Mouse (Mus musculus): ENCODE measurements around the gene Fbxo33. TPM values are rescaled to one million over a fixed set of nuclear protein-coding genes. Genes with fewer than 3 reads are reported as not detected.
A peak's percentile ranks its signal among the peaks of the same experiment; 100 is the strongest.
"Not testable (repeated sequence)": the region's sequence is repeated elsewhere in the genome, so short reads cannot be mapped to it uniquely, and the experiment has no call there.

The Fbxo33 gene
- 10 to 100 TPM; 55.9 to 61.1 TPM for total RNA-seq (2021)
- long read RNA-seq, experiment 1, transcript Fbxo33-201 (4 exons, 3,688 nt) = major isoform, 17 of 21 reads
- long read RNA-seq, experiment 1, partial matches to known transcripts = 0 of 21 reads
- long read RNA-seq, experiment 1, other reads (novel, unspliced or antisense) = 4 of 21 reads
- long read RNA-seq, experiment 2, transcript Fbxo33-201 (4 exons, 3,688 nt) = major isoform, 30 of 37 reads
- long read RNA-seq, experiment 2, partial matches to known transcripts = 3 of 37 reads
- long read RNA-seq, experiment 2, other reads (novel, unspliced or antisense) = 3 of 37 reads

- peak within 1 kb of the TSS; percentile 97 for H3K4me3 ChIP-seq
- peak; percentile 97 for DNase-seq (ENCODE audit: low spot score in 2 of 2)
- TF ChIP-seq CTCF (conservative IDR thresholded peaks at IDR 0.05) = peak; percentile 74
- H3K27ac ChIP-seq = peak within 1 kb of the TSS; percentile 99
Measured at GRCm38 (mm10) chr12:59219325-59220225, at the start of gene Fbxo33. Gene Fbxo33, minus strand, starts transcription at chr12:59219725.

GRCm38 (mm10) chr12:59265942-59266231 lies 46.4 kb upstream of the Fbxo33 start:
- no peak for DNase-seq (ENCODE audit: low spot score in 2 of 2)
- TF ChIP-seq CTCF (conservative IDR thresholded peaks at IDR 0.05) = no peak
- peak overlapping the region; percentile 88 for H3K27ac ChIP-seq
- peak overlapping the region; percentile 55 for H3K4me3 ChIP-seq

- DNase-seq (ENCODE audit: low spot score in 2 of 2) = peak; percentile 51 to 69
- H3K27ac ChIP-seq = peak overlapping the region; percentile 88
- TF ChIP-seq CTCF (conservative IDR thresholded peaks at IDR 0.05) = peak; percentile 82
Measured at GRCm38 (mm10) chr12:59265207-59265941, 45.8 kb upstream of the Fbxo33 start.

DNA sequence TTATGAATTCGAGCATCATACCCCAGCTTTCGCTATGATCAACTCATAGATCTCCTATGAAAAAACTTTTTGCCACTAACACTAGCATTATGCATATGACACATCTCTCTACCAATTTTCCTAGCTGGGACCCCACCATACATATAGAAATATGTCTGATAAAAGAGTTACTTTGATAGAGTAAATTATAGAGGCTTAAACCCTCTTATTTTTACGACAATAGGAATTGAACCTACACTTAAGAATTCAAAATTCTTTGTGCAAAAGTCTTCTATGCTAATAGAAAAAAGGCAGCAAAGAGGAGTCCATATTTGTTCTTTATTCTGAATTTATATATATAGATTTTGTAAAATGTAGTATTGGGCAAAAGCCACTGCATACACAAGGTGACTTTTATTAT lies 43.3 kb upstream of the Fbxo33 start:
- no peak for TF ChIP-seq CTCF (conservative IDR thresholded peaks at IDR 0.05)
- no peak overlapping the region for H3K27ac ChIP-seq
- no peak overlapping the region for H3K4me3 ChIP-seq
- DNase-seq (ENCODE audit: low spot score in 2 of 2) = no peak

More at GRCm38 (mm10) chr12:59265207-59265941, 45.8 kb upstream of the Fbxo33 start:
- H3K4me3 ChIP-seq = peak overlapping the region; percentile 55

- Histone ChIP-seq H3K27ac (peak overlapping the region; percentile 76), H3K4me3 (no peak overlapping the region)
- no peak for TF ChIP-seq CTCF (conservative IDR thresholded peaks at IDR 0.05)
- no peak for DNase-seq (ENCODE audit: low spot score in 2 of 2)
Measured at GRCm38 (mm10) chr12:59260798-59261197, 41.3 kb upstream of the Fbxo33 start.

GRCm38 (mm10) chr12:59260362-59260761 lies 40.8 kb upstream of the Fbxo33 start:
- no peak for TF ChIP-seq CTCF (conservative IDR thresholded peaks at IDR 0.05)
- Histone ChIP-seq H3K4me3 (no peak overlapping the region), H3K27ac (peak overlapping the region; percentile 76)
- DNase-seq (ENCODE audit: low spot score in 2 of 2) = peak; percentile 31 to 65

- no peak for DNase-seq (ENCODE audit: low spot score in 2 of 2)
- no peak for TF ChIP-seq CTCF (conservative IDR thresholded peaks at IDR 0.05)
- H3K27ac ChIP-seq = no peak overlapping the region
- H3K4me3 ChIP-seq = no peak overlapping the region
Measured at GRCm38 (mm10) chr12:59259015-59259414, 39.5 kb upstream of the Fbxo33 start.

- TF ChIP-seq CTCF (conservative IDR thresholded peaks at IDR 0.05) = no peak
- Histone ChIP-seq H3K4me3 (no peak overlapping the region), H3K27ac (no peak overlapping the region)
- DNase-seq (ENCODE audit: low spot score in 2 of 2) = no peak
Measured at GRCm38 (mm10) chr12:59250259-59250827, 30.8 kb upstream of the Fbxo33 start.

- no peak for TF ChIP-seq CTCF (conservative IDR thresholded peaks at IDR 0.05)
- no peak overlapping the region for H3K27ac ChIP-seq
- no peak overlapping the region for H3K4me3 ChIP-seq
- no peak for DNase-seq (ENCODE audit: low spot score in 2 of 2)
Measured at GRCm38 (mm10) chr12:59248969-59249368, 29.4 kb upstream of the Fbxo33 start.

GRCm38 (mm10) chr12:59241031-59241430 lies 21.5 kb upstream of the Fbxo33 start:
- not testable (repeated sequence) for H3K4me3 ChIP-seq; DNase-seq (ENCODE audit: low spot score in 2 of 2); H3K27ac ChIP-seq

DNA sequence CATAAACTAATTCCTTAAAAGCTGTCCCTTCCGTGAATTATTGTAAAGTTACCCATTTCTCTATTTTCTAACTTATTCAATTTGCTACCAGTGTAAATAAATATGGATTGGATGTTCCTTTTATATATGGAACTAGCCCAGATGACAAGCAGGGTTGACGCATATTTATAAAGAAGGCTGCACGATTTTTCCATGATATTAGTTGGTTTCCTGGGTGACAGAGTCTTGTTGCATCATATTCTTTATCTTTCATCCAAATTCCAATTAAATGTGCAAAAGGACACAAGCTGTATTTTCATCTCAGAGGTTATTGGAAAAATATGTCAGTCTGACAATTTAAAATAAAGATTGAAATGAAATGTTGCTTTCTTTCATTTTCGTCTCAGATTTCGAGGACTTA lies 18.9 kb upstream of the Fbxo33 start:
- H3K4me3 ChIP-seq = no peak overlapping the region
- peak overlapping the region; percentile 83 for H3K27ac ChIP-seq
- no peak for TF ChIP-seq CTCF (conservative IDR thresholded peaks at IDR 0.05)
- DNase-seq (ENCODE audit: low spot score in 2 of 2) = peak in 1 of 2 experiments; percentile 50

- Histone ChIP-seq H3K27ac (peak overlapping the region; percentile 78), H3K4me3 (no peak overlapping the region)
- no peak for TF ChIP-seq CTCF (conservative IDR thresholded peaks at IDR 0.05)
- peak; percentile 24 to 63 for DNase-seq (ENCODE audit: low spot score in 2 of 2)
Measured at GRCm38 (mm10) chr12:59228401-59228800, 8.9 kb upstream of the Fbxo33 start.

Measured in layer of hippocampus, adult 2 months (tissue).